Comparison of ENCODE assay signal across 8 mouse cellular contexts in genomic region chr5:76139808-76140729, GRCm38 (mm10). TPM values are rescaled to one million over a fixed set of nuclear protein-coding genes. Genes with fewer than 3 reads are reported as not detected.
A peak's percentile ranks its signal among the peaks of the same experiment; 100 is the strongest.
DNase-seq lines count a peak whose midpoint lies in the region; ATAC-seq lines count a peak whose summit lies in the region.

Gene Srd5a3, plus strand, starts transcription at chr5:76140271.

- peak within 1 kb of the TSS; percentile 65 for H3K4me2 ChIP-seq in hindbrain, embryonic 11.5 days (replicated peaks; ENCODE audit: low read depth, low read length)

- no peaks in the 10 kb centered on the region for H3K27me3 ChIP-seq in hindbrain, embryonic 11.5 days (ENCODE audit: control insufficient read depth, insufficient read depth, low read length)

- H3K27ac ChIP-seq in hindbrain, embryonic 11.5 days (ENCODE audit: low read depth, low read length), result peak within 1 kb of the TSS; percentile 85

- no peaks in the 10 kb centered on the region for H3K36me3 ChIP-seq in hindbrain, embryonic 11.5 days (ENCODE audit: control insufficient read depth, insufficient read depth, low read length)

- H3K4me3 ChIP-seq in hindbrain, embryonic 11.5 days (ENCODE audit: low read depth, low read length), result peak within 1 kb of the TSS; percentile 59

- H3K9ac ChIP-seq in hindbrain, embryonic 11.5 days (ENCODE audit: low read depth, low read length), result peak within 1 kb of the TSS; percentile 71

- DNase-seq in MN1 (ENCODE audit: low spot score), result peak; percentile 94
- peak; percentile 83 for DNase-seq in cerebellum, adult 9-10 months
- DNase-seq in frontal cortex, adult 2 months (ENCODE audit: extremely low spot score in 1 of 2, low spot score in 1 of 2), result peak; percentile 88 to 95
- peak; percentile 95 for DNase-seq in hindbrain, embryonic 11.5 days (ENCODE audit: low spot score)
- peak; percentile 97 to 98 for DNase-seq in layer of hippocampus, postnatal 10 days (ENCODE audit: low spot score in 2 of 2)
- DNase-seq in lung, postnatal 10 days, result peak; percentile 99
- DNase-seq in ovary, postnatal 36 days (ENCODE audit: low spot score), result peak; percentile 97
- DNase-seq in thymus, postnatal 25 days, result peak; percentile 99

- no peaks in the 10 kb centered on the region for H3K4me1 ChIP-seq in hindbrain, embryonic 11.5 days (replicated peaks; ENCODE audit: control insufficient read depth, insufficient read depth, low read length)

- H3K9me3 ChIP-seq in hindbrain, embryonic 11.5 days (ENCODE audit: control insufficient read depth, low read length), result no peaks in the 10 kb centered on the region

- WGBS in hindbrain, embryonic 11.5 days, result 1% methylated on average over 64 of the region's 69 CpGs

- peak; percentile 95 for ATAC-seq in hindbrain, embryonic 11.5 days (ENCODE audit: low FRiP score)

RNA-seq across cellular contexts. Expression of gene Srd5a3, which starts in this region (rescaled TPM):
- polyA plus RNA-seq in frontal cortex, adult 2 months (2012; rRNA removed), result 18.9 and 19.8 TPM in 2 replicates
- polyA plus RNA-seq in hindbrain, embryonic 11.5 days (2014; fragmentation: Nextera tagmentation; extraction: Ambion mirVana), result 16.1 and 16.7 TPM in 2 replicates
- 10 to 100 TPM; 17.9 to 19.6 TPM for total RNA-seq in layer of hippocampus, postnatal 10 days (2021)

Comparison
In these comparisons a context has a peak if more than half of its experiments do, and no peak if none do; other contexts are left out.
1. Peak in every context shown above with its lines: DNase-seq, ATAC-seq, H3K4me3 ChIP-seq and H3K27ac ChIP-seq.